Mouse (Mus musculus): ENCODE measurements at regions not wholly inside any gene's neighbourhood (a gene's known extent, or its start where the extent isn't known, plus 50 kb on each side); places are given as distances from the start of the nearest gene placed in this dataset.

- DNase-seq (ENCODE audit: extremely low spot score in 1 of 2, low spot score in 2 of 2): no peak
- Histone ChIP-seq H3K4me3 (no peak overlapping the region), H3K27ac (peak overlapping the region; percentile 72)
- no peak for TF ChIP-seq CTCF (IDR thresholded peaks at IDR 0.05)
- intact Hi-C loops (cut with DNase I): no loop called here
Measured at GRCm38 (mm10) chr17:87532762-87533161, 86.0 kb upstream of the Calm2 start.

- Histone ChIP-seq H3K4me3 (no peak overlapping the region), H3K27ac (no peak overlapping the region)
- intact Hi-C loops (cut with DNase I): no loop called here
- no peak for TF ChIP-seq CTCF (IDR thresholded peaks at IDR 0.05)
- DNase-seq (ENCODE audit: extremely low spot score in 1 of 2, low spot score in 2 of 2): no peak
Measured at GRCm38 (mm10) chr17:87549568-87549967, 86.2 kb upstream of the Epcam start.

- DNase-seq (ENCODE audit: extremely low spot score in 1 of 2, low spot score in 2 of 2): no peak
- no peak for TF ChIP-seq CTCF (IDR thresholded peaks at IDR 0.05)
- Histone ChIP-seq H3K27ac (no peak overlapping the region), H3K4me3 (no peak overlapping the region)
- intact Hi-C loops (cut with DNase I): no loop called here
Measured at GRCm38 (mm10) chr17:87550518-87551164, 85.1 kb upstream of the Epcam start.

- H3K27ac ChIP-seq: no peak overlapping the region
- intact Hi-C loops (cut with DNase I): no loop called here
- H3K4me3 ChIP-seq: no peak overlapping the region
- DNase-seq (ENCODE audit: extremely low spot score in 1 of 2, low spot score in 2 of 2): no peak
- TF ChIP-seq CTCF (IDR thresholded peaks at IDR 0.05): no peak
Measured at GRCm38 (mm10) chr17:87554561-87554960, 81.2 kb upstream of the Epcam start.

GRCm38 (mm10) chr17:87558419-87558818 is 77.4 kb upstream of the Epcam start:
- H3K4me3 ChIP-seq: no peak overlapping the region
- TF ChIP-seq CTCF (IDR thresholded peaks at IDR 0.05): no peak
- no peak overlapping the region for H3K27ac ChIP-seq
- no peak for DNase-seq (ENCODE audit: extremely low spot score in 1 of 2, low spot score in 2 of 2)
- intact Hi-C loops (cut with DNase I): no loop called here

- Histone ChIP-seq H3K4me3 (no peak overlapping the region), H3K27ac (no peak overlapping the region)
- intact Hi-C loops (cut with DNase I): no loop called here
- DNase-seq (ENCODE audit: extremely low spot score in 1 of 2, low spot score in 2 of 2): no peak
- no peak for TF ChIP-seq CTCF (IDR thresholded peaks at IDR 0.05)
Measured at GRCm38 (mm10) chr17:87559641-87560040, 76.1 kb upstream of the Epcam start.

GRCm38 (mm10) chr17:87560923-87561322 is 74.9 kb upstream of the Epcam start:
- intact Hi-C loops (cut with DNase I): no loop called here
- no peak overlapping the region for H3K4me3 ChIP-seq
- no peak for DNase-seq (ENCODE audit: extremely low spot score in 1 of 2, low spot score in 2 of 2)
- TF ChIP-seq CTCF (IDR thresholded peaks at IDR 0.05): no peak
- H3K27ac ChIP-seq: no peak overlapping the region

- intact Hi-C loops (cut with DNase I): no loop called here
- TF ChIP-seq CTCF (IDR thresholded peaks at IDR 0.05): no peak
- DNase-seq (ENCODE audit: extremely low spot score in 1 of 2, low spot score in 2 of 2): no peak
- H3K27ac ChIP-seq: peak overlapping the region; percentile 40; the same call in 1 of the 2 replicates
- H3K4me3 ChIP-seq: no peak overlapping the region
Measured at GRCm38 (mm10) chr17:87563375-87563774, 72.4 kb upstream of the Epcam start.

- DNase-seq (ENCODE audit: extremely low spot score in 1 of 2, low spot score in 2 of 2): no peak
- intact Hi-C loops (cut with DNase I): no loop called here
- Histone ChIP-seq H3K27ac (no peak overlapping the region), H3K4me3 (no peak overlapping the region)
- no peak for TF ChIP-seq CTCF (IDR thresholded peaks at IDR 0.05)
Measured at GRCm38 (mm10) chr17:87565631-87566030, 70.1 kb upstream of the Epcam start.

- no peak for DNase-seq (ENCODE audit: extremely low spot score in 1 of 2, low spot score in 2 of 2)
- TF ChIP-seq CTCF (IDR thresholded peaks at IDR 0.05): no peak
- no peak overlapping the region for H3K27ac ChIP-seq
- no peak overlapping the region for H3K4me3 ChIP-seq
- intact Hi-C loops (cut with DNase I): no loop called here
Measured at GRCm38 (mm10) chr17:87566296-87566695, 69.5 kb upstream of the Epcam start.

GRCm38 (mm10) chr17:87566996-87567395 is 68.8 kb upstream of the Epcam start:
- no peak overlapping the region for H3K27ac ChIP-seq
- intact Hi-C loops (cut with DNase I): no loop called here

GRCm38 (mm10) chr17:87567475-87567874 is 68.3 kb upstream of the Epcam start:
- intact Hi-C loops (cut with DNase I): no loop called here
- no peak for DNase-seq (ENCODE audit: extremely low spot score in 1 of 2, low spot score in 2 of 2)
- no peak overlapping the region for H3K27ac ChIP-seq
- H3K4me3 ChIP-seq: no peak overlapping the region
- no peak for TF ChIP-seq CTCF (IDR thresholded peaks at IDR 0.05)

More at GRCm38 (mm10) chr17:87566996-87567395, 68.8 kb upstream of the Epcam start:
- no peak for DNase-seq (ENCODE audit: extremely low spot score in 1 of 2, low spot score in 2 of 2)
- no peak for TF ChIP-seq CTCF (IDR thresholded peaks at IDR 0.05)
- H3K4me3 ChIP-seq: no peak overlapping the region

GRCm38 (mm10) chr17:87569981-87570380 is 65.8 kb upstream of the Epcam start:
- intact Hi-C loops (cut with DNase I): loop anchor here (2.0 to 5.0 kb wide), 2 partner anchors 39 to 528 kb away; no protein-coding TSS in a partner anchor
- DNase-seq (ENCODE audit: extremely low spot score in 1 of 2, low spot score in 2 of 2): no peak
- no peak for TF ChIP-seq CTCF (IDR thresholded peaks at IDR 0.05)
- Histone ChIP-seq H3K4me3 (no peak overlapping the region), H3K27ac (no peak overlapping the region)

Measured in left cerebral cortex, adult 2 months (tissue).